Mouse (Mus musculus): ENCODE measurements around the gene Dnajc22. TPM values are rescaled to one million over a fixed set of nuclear protein-coding genes. Genes with fewer than 3 reads are reported as not detected.
A peak's percentile ranks its signal among the peaks of the same experiment; 100 is the strongest.
"Not testable (repeated sequence)": the region's sequence is repeated elsewhere in the genome, so short reads cannot be mapped to it uniquely, and the experiment has no call there.

The Dnajc22 gene
- under 1 TPM in 1 of 2 experiments, not detected in 1; 0.30 TPM for total RNA-seq (2021)

DNA sequence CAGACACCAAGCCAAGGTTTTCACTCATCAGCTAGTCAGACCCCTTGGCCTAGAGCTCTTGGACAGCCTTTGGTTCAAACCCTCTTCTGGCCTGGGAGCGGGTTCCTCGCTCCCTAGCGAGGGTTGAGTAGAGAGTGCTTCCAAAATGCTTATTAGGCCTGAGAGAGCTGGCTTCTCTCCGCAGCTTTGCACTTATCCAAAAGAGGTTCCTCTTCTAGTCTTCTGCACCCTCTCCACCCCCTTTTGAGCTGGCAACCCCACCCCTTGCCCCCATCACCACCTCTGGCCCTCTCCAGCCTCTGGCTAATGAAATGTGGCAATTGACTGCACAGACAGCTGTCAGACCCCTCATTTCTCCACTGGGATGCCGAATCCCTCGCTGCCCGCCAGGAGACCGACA is at the start of gene Dnajc22:
TSS of gene Dnajc22 (plus strand) at position 301 of the 400 bp plus-strand sequence.
- no peak for DNase-seq

DNA sequence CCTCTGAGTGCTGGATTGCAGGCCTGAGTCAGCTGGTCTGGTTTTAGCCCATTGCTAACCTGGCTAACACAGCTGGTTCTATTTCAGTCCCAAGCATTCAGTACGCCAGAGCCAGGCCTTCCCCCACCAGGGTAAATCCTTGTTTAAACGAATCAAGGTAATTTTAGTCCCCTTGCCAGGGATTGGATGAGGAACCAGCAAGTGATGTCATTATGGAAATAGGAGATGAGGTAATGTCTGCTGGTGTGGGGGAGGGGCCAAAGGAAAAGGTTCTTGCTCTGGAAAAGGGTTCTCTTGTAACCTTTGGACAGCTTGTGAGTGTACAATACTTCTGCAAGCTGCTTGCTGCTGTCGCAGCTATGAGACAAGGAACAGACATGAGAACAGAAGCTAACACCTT is 48.1 kb upstream of the Dnajc22 start:
- no peak for DNase-seq

DNA sequence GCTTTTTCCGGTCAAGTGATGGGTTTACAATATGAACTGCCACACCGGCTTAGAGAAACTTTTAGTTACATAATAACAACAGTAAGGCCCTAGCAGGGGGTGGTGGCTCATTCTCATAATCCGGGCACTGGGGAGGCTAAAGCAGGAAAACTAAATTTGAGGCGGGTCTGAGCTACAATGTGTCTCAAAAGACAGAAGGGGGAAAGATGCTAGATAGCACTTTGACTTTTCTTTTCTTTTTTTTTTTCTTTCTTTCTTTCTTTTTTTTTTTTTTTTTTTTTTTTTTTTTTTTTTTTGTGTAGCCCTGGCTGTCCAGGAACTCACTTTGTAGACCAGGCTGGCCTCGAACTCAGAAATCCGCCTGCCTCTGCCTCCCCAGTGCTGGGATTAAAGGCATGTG is 47.2 kb upstream of the Dnajc22 start:
- DNase-seq = not testable (repeated sequence)

DNA sequence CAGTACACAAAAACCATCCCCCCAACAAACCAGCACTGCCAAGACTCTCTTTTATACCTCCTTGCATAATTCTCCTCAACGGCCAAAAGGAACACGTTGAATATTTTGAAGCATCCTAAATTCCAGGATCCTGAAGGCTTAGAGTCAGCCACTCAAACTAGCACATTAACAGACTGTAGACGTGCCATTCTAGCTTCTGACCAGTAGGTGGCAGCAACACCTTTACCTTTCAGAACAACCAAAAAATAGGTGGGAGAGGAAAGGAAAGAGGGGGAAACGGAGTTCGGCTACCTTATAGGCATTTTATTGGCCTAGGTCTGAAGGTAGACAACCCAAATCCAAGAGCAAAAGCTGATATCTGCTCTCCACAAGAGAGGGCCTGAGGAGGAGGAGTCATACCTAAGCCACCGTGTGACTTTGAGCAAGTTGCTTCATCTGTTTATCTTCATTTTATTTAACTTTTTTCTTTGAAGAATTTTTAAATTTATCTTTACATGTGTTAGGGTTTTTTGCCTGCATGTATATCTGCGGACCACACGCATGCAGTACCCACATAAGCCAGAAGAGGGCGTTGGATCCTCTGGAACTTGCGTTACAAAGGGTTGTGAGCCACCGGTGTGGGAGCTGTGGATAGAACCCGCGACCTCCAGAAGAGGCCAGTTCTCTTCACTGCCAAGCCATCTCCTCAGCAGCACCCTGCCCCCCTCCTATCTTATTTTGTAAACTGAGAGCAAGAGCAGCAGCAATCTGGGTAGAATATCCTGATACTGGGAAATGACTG is 43.3 kb upstream of the Dnajc22 start:
- peak in 1 of 2 experiments; percentile 49 for DNase-seq

DNA sequence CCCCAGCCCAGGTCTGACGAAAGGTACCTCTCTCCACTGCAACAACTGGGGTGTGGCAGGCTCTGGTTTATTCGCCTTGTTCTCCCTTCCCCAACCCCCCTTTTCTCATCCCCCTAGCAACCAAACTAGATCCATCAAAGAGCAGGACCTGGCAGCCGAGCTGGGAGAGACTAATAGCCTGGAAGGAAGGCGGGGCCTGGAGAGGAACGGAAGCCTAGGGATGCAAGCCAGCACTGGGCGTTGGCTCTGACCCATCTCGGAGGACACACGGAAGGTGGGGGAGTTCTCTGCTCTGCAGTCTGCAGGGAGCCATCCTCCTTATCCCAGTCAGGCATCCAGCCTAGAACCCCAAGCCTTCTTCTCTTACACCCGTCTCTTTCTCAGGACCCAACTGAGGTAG is 39.6 kb upstream of the Dnajc22 start:
- no peak for DNase-seq

DNA sequence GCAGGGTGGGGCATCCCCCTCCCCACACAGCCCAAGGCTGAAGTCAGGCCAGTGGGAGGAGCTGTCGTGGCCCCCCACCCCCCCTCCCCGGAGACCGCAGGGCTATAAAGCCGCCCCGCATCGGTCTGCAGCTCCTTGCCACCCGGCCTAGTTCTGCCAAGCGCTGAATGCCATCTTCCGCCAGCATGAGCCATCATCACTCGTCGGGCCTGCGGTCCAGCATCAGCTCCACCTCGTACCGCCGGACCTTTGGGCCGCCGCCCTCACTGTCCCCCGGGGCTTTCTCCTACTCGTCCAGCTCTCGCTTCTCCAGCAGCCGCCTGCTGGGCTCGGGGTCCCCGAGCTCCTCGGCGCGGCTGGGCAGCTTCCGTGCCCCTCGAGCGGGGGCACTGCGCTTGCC is 37.9 kb upstream of the Dnajc22 start, which contains the start of gene Prph:
TSS of gene Prph (plus strand) at position 135 of the 400 bp plus-strand sequence.
- no peak for DNase-seq

DNA sequence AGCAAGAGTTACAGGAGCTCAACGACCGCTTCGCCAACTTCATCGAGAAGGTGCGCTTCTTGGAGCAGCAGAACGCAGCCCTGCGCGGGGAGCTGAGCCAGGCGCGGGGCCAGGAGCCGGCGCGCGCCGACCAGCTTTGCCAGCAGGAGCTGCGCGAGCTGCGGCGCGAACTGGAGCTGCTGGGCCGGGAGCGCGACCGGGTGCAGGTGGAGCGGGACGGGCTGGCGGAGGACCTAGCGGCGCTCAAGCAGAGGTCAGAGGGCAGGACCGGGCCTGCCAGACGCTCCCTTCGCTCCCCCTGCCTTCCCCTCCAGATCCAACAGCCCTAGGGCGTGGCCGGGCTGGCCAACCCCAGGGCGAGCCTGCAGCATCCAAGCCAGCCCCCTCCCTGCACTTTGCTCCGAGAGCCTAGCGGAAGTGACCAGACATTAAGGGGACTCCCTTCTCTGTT is 37.4 kb upstream of the Dnajc22 start:
- no peak for DNase-seq

DNA sequence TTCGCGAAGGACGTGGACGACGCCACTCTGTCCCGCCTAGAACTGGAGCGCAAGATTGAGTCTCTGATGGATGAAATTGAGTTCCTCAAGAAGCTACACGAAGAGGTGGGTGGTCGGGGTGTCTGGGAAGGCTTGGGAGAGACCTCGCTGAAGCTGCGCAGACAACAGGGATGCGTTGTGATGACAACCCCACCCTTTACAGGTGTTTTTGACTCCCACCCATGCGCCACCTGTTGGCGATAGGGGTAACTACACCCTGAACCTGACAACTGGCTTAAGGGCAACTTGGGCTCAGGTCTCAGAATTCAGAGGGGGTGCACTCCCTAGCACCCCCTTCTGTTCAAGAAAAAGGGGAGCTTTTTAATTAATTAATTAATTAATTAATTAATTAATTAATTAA is 36.6 kb upstream of the Dnajc22 start:
- no peak for DNase-seq

DNA sequence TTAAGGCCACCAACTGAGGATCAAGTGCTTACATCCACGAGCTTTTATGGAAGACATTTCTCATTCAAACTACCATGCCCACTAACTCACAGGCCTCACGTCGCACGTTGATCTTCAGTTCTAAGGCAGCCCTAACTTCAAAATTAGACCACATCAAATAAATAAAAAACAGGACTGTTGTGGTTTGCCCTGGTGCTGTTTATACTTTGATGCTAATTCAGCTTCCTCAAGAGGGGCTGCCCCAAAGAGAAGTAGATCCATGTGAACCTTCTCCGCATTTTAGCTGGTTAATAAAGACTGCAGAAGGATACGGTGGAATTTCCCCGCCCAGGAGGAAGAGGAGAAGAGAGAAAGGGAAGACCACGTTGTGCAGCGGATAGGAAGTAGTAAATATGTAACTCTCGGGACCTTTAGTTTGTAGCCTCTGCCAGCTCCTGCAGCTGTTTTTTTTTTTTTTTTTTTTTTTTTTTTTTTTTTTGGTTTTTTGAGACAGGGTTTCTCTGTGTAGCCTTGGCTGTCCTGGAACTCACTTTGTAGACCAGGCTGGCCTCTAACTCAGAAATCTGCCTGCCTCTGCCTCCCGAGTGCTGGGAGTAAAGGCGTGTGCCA is 27.3 kb upstream of the Dnajc22 start:
- DNase-seq = no peak

DNA sequence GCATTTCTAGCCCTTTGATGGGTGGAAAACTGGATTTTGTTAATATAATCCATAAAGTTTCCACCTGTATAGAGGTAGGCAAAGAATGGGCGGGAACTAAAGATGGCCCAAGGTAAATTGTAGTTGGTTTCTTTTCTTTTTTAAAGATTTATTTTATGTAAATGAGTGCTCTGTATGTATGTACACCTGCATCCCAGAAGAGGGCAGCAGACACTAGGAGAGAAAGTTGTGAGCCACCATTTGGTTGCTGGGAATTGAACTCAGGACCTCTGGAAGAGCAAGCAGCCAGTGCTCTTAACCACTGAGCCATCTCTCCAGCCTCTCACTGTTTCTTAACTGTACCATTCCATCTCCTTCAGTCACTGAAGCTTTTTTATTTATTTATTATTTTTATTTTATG is 21.0 kb upstream of the Dnajc22 start:
- no peak for DNase-seq

DNA sequence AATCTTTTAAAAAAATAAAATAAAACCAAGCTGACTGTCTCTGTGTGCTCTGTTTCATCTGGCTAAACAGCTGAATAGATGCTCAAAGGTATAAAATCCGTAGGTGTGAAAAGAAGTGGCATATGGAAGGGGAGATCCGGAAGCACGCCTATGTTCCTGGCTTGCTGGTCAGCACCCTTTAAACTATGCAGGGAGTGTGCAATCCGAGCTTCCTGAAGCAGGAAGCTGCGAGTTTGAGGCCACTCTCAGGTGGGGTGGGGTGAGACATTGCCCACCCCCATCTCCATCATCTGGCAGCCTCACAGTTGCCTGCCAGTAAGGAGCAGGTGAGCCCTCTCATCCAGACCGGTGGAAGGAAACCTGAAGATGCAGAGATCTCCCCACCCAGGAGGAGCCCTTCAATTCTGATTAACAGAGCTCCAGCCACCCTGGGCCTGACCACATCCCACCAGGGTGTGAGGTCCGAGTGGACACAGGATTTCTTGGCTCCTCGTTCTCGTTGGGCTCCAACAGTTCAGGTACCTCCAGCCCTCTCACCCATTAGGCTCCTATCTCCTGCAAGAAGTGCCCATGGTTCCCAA is 18.9 kb upstream of the Dnajc22 start, which contains the start of gene Troap:
TSS of gene Troap (plus strand) at position 557 of the 581 bp plus-strand sequence.
- DNase-seq = no peak

DNA sequence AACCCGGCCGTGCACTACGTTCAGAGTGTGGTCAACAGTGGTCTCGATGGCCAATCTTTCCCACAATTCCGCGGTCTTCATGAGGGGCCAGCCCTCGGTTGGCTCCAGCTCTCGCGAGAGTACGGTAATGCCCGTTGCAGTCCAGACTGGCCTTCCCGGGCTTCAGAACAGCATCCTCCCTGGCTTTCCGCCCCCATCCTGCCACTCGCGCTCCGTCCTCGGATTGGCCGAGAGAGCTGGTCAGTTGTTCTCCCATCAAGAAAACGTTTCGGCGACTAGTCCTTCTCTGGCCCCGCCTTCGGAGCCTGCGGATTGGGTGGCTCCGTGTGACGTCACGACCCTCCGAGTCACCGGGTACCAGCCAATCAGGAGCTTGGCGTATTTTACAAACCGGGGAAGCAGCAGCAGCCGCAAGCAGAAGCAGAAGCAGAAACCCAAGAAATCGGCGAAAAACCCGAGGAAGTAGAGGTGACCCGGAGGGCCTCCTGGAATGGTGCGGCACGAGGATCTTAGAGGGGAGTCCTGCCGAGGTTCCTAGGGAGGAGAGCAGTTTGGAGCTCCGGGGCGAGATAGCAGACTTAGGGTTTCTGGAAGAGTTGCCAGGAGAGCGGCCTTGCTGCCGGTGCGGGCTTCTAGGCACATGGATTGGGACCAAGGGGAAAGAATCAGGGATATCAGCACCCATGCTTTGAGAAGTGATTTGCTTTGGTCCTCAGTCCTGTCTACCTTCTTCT is 18.2 kb upstream of the Dnajc22 start:
- peak; percentile 96 for DNase-seq

DNA sequence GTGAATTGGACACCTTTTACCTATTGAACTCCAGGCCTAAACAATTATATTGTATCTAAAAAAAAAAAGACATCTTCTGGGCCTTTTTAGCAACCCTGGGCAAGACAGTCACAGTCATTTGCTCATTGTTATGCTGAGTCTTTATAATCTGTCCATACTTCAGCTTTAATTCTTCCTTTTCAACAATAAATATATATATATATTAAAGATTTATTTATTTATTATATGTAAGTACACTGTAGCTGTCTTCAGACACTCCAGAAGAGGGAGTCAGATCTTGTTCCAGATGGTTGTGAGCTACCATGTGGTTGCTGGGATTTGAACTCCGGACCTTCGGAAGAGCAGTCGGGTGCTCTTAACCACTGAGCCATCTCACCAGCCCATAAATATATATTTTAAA is 17.0 kb upstream of the Dnajc22 start:
- DNase-seq = not testable (repeated sequence)

DNA sequence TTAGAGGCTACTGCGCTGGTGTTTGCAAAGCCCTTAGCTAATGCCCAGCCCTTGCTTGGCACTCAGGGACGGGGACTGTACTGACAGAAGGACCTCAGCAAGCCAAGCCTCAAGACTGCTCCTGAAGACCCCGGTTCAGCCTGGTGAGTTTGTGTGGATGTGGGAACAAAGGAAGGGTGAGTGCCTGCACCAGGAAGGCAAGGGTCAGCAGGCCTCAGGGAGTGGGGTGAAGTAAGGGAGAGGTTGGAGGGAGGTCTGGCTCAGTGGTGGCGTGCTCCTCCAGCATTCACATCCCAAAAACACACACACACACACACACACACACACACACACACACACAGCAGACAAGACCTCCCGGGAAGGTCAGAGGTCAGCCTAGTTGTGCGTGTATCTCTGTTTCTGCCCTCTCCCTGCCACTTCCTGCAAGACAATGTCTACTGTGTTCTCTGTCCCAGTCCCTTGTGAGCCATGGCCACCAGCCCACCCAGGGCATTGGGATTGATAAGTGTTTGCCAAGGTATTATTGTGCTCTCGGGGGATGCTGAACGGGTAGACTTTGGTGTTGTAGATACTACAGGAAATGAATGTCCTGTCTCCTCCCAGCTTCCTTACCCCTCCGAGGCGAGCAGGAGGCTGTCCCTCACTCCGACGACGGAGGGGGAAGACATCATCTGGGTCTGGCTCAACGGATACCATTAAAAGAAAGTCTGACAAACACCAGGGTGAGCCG is 14.6 kb upstream of the Dnajc22 start:
- DNase-seq = no peak

DNA sequence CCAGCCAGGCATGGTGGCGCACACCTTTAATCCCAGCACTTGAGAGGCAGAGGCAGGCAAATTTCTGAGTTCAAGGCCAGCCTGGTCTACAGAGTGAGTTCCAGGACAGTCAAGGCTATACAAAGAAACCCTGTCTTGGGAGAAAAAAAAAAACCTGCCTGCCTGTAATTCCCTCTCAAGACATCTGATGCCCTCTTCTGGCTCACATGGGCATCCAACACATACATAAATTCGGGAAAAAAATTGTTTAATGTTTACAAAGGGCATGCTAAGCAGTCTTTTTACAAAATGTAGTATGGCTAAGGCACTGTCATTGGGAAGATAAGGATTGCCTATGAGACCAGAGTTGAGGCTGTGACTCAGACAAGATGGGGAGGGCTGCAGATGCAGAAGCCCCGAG is 13.2 kb upstream of the Dnajc22 start:
- DNase-seq = no peak

DNA sequence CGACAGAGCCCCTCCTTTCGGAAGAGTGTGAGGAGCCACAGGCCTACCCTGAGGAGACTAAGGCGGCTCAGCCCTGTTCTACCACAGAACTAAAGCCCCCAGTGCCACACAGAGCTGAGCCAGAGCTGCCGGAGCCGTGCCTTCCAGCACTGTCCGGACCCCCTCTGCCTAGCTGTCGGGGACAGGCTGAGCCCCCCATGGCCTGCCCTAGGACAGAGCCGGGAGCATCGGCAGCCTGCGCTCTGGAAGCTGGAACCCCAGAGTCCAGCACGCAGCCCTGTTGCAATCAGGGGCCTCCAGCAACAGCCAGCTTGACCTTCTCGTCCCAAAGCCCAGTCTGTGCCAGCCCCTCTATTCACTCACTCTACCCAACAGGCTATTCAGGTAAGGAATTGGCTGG is 10.6 kb upstream of the Dnajc22 start:
- no peak for DNase-seq

DNA sequence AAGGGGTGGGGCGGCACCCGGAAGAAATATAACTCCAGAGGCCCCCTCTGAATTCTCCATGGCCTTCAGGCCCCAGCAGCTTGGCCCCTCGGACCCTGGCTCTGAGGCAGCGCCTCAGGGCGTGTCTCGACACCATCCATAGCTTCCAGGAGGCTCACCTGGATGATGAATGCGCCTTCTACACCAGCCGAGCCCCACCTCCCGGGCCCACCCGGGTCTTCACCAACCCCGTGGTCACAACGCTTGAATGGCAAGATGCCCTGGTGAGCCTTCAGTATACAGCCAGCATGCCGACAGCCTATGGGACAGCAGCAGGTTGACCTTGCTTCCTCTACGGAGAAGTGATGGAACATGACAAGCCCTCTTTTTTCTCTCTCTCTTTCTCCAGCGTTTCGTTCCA is 10.1 kb upstream of the Dnajc22 start:
- DNase-seq = no peak

DNA sequence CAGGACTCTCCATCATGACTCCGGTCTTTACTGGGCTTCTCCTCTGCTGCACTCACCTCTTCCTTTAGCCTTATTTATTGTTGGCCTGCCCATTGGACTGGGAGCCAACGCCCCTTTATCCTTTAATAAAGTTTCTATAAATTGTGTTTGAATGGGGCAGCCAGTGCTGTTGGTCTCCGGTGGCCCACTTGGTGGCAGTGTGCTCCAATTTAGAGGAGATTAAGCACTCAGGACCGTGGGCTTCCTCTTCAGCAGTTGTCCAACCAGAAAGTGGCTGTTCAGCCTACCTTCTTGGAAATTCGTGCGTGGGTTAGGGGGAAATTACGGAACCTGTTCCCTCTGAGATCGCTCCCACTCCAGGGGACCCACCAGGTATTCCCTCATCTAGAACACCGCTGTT is 9.7 kb upstream of the Dnajc22 start:
- no peak for DNase-seq

DNA sequence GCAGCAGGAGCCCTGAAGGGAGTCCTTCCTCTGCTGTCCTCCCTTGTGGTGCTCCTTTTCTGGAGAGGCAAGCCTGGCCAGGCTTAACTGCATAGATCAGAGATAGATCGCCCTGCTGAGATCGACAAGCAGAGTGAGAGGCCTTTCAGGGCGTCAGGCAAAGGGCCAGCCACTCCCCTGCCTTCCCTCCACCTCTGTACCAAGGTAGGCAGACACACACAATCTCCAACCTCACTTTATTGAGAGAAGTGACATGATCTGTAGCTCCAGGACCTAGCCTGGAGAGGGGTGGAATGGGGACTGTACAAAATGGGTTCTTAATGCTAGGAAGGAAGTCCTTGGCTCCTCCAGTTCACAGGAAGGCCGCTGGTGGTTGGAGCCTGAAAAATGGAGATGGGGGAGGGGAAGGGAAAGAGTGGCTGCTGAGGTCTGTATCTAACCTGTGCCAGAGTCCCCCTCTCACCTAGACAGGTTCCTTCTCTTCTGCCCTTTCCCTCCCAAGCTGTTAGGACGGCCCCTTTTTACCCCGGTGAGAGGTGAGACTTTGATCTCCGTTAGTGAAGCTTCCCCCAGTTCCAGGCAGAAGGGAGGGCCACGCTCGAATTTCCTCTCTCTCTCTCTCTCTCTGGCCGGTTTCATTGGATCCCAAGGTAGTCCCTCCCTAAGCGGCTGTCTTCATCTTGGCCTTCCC is 9.0 kb upstream of the Dnajc22 start:
- no peak for DNase-seq

DNA sequence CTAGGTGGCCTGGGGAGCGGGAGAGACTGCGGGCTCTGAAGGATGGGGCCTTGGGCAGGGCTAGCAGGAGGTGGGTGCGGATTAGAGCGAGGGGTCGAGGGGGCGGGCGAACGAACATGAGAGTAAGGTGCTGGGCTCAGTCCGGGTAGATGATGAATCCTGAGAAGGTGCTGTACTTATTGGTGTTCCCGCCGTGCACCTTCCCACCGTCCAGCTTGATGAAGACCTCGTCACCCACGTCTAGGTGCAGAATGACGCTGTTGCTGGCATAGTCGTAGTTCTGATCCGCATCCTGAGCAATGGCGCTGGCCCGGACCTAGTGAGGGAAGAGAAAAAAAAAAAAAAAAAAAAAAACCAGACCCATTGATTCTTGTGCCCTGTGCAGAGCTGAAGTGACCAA is 8.4 kb upstream of the Dnajc22 start:
- DNase-seq = no peak

DNA sequence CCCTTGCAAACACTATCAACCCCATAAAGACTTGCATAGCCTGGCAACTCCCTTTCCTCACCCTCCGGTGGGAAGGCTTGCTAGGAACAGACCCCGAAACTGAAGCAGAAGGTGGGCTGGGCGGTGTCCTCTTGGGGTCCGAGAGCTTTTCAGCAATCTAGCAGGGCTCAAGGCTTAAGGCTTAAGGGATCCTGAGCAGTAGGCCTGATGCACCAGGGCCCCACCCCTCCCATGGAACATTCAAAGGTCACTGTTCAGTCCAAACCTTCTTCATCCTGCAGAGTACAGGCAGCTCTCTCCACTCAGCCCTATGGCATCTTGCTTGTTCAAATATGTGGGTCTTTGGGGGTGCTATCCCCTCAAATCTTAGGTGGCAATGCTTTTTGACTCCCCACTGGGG is 7.0 kb upstream of the Dnajc22 start:
- DNase-seq = no peak

Measured in layer of hippocampus, postnatal 36 days (tissue).